Mouse (Mus musculus) heart, adult 2 months (tissue): ENCODE measurements around the gene Vat1l. TPM values are rescaled to one million over a fixed set of nuclear protein-coding genes. Genes with fewer than 3 reads are reported as not detected.

Experiments
- DNase-seq, 2 experiments: peaks; one replicate each; pipeline ENCODE4 v3.0.0; 2021
- H3K27ac ChIP-seq: fragments of 200-600 bp; 2 replicates; pipeline ENCODE4 v1.8.1; 2022
- H3K27me3 ChIP-seq: fragments of 200-500 bp; 2 replicates; pipeline ENCODE4 v1.6.1; 2012; ENCODE audit warnings: mild to moderate bottlenecking, low read length, inconsistent platforms, mixed read lengths; ENCODE audit not compliant: control insufficient read depth, insufficient read depth
- H3K36me3 ChIP-seq: fragments of 200-500 bp; 2 replicates; pipeline ENCODE4 v1.6.1; 2012; ENCODE audit warnings: low read length, inconsistent platforms; ENCODE audit not compliant: control insufficient read depth, insufficient read depth
- H3K4me1 ChIP-seq: fragments of 200-500 bp; 2 replicates; pipeline ENCODE4 v1.6.1; 2011; ENCODE audit warnings: low read length; ENCODE audit not compliant: control insufficient read depth, insufficient read depth
- H3K4me3 ChIP-seq: fragments of 200-600 bp; 2 replicates; pipeline ENCODE4 v1.8.1; 2022
- H3K79me2 ChIP-seq: fragments of 200-500 bp; replicated peaks from 2 replicates; pipeline ENCODE4 v1.6.1; 2012; ENCODE audit warnings: mild to moderate bottlenecking, inconsistent platforms, low read length, moderate library complexity, mixed read lengths; ENCODE audit not compliant: control insufficient read depth, insufficient read depth
- H3K9ac ChIP-seq: fragments of 200-500 bp; 2 replicates; pipeline ENCODE4 v1.6.1; 2012; ENCODE audit warnings: low read depth, mild to moderate bottlenecking, control low read depth, inconsistent platforms, low read length, mixed read lengths
- CTCF ChIP-seq: fragments of 200-600 bp; IDR thresholded peaks from 2 replicates; pipeline ENCODE4 v1.8.1; 2022; ENCODE audit warnings: antibody characterized with exemption, mild to moderate bottlenecking, moderate library complexity
- EP300 ChIP-seq: fragments of 200-500 bp; IDR thresholded peaks from 2 replicates; pipeline ENCODE4 v1.6.1; 2011; ENCODE audit warnings: low read depth, low read length, control low read depth; ENCODE audit not compliant: insufficient read depth
- POLR2A ChIP-seq: fragments of 200-500 bp; IDR thresholded peaks from 2 replicates; pipeline ENCODE4 v1.6.1; 2011; ENCODE audit warnings: mild to moderate bottlenecking, low read depth, low read length, control low read depth; ENCODE audit not compliant: insufficient read depth
- WGBS: fragments of 180-500 bp; shearing (Covaris S2); methylation state at CpG from one replicate; pipeline ENCODE4 v1.1.7; 2018; 5-methylcytosine and 5-hydroxymethylcytosine counted together
- intact Hi-C: fragments of 180-260 bp; cut with DNase I; formaldehyde crosslinking; loops from one replicate; pipeline ENCODE4 v1.15.1; 2025
- polyA plus RNA-seq: library from polyadenylated mRNA; depleted of rRNA; stranded (reverse); fragments of >200 nt; gene quantifications from 2 replicates; pipeline ENCODE4 v1.2.3, GENCODE M21; 2012
- total RNA-seq, 2 experiments: library from RNA; stranded (reverse); gene quantifications; 2 replicates each; pipeline ENCODE4 v1.2.3; 2021

The Vat1l gene
- total and polyA plus RNA-seq, 3 experiments = 0.05 to 1.2 (median 0.30) TPM

GRCm38 (mm10) chr8:114390465-114391254, 185.2 kb downstream of the Vat1l start:
- Histone ChIP-seq H3K36me3 (no peaks in the 10 kb centered on the region), H3K27ac (no peak overlapping the region), H3K27me3 (no peaks in the 10 kb centered on the region), H3K9ac (no peak overlapping the region), H3K4me3 (no peak overlapping the region), H3K79me2 (no peaks in the 10 kb centered on the region), H3K4me1 (no peaks in the 10 kb centered on the region)
- no peak for DNase-seq
- TF ChIP-seq CTCF = peak; percentile 65
- TF ChIP-seq EP300 = no peak
- intact Hi-C loops = no loop called here
- 51% methylated on average over 12 of the region's 13 CpGs for WGBS

- Histone ChIP-seq H3K36me3 (no peaks in the 10 kb centered on the region), H3K79me2 (no peaks in the 10 kb centered on the region), H3K27ac (no peak overlapping the region), H3K9ac (no peak overlapping the region), H3K4me3 (no peak overlapping the region), H3K4me1 (no peaks in the 10 kb centered on the region), H3K27me3 (no peaks in the 10 kb centered on the region)
- no peak for DNase-seq
- 73% methylated on average over 5 of the region's 5 CpGs for whole genome bisulfite sequencing
- intact Hi-C loops = no loop called here
- TF ChIP-seq CTCF (no peak), POLR2A (no peak), EP300 (no peak)
Measured at GRCm38 (mm10) chr8:114398326-114398725, 192.9 kb downstream of the Vat1l start.

- no peak for DNase-seq
- intact Hi-C loops = no loop called here
- Histone ChIP-seq H3K4me1 (no peaks in the 10 kb centered on the region), H3K9ac (no peak overlapping the region), H3K36me3 (no peaks in the 10 kb centered on the region), H3K4me3 (no peak overlapping the region), H3K27me3 (no peaks in the 10 kb centered on the region), H3K27ac (no peak overlapping the region), H3K79me2 (no peaks in the 10 kb centered on the region)
- 94% methylated on average over 5 of the region's 5 CpGs for WGBS
- TF ChIP-seq POLR2A (no peak), EP300 (no peak), CTCF (no peak)
Measured at GRCm38 (mm10) chr8:114399273-114399672, 193.9 kb downstream of the Vat1l start.

- intact Hi-C loops = no loop called here
- 72% methylated on average over 7 of the region's 7 CpGs for WGBS
- TF ChIP-seq CTCF (no peak), EP300 (no peak), POLR2A (no peak)
- Histone ChIP-seq H3K27ac (no peak overlapping the region), H3K36me3 (no peaks in the 10 kb centered on the region), H3K4me1 (no peaks in the 10 kb centered on the region), H3K79me2 (no peaks in the 10 kb centered on the region), H3K9ac (no peak overlapping the region), H3K4me3 (no peak overlapping the region), H3K27me3 (no peaks in the 10 kb centered on the region)
- no peak for DNase-seq
Measured at GRCm38 (mm10) chr8:114401679-114402078, 196.3 kb downstream of the Vat1l start.

GRCm38 (mm10) chr8:114411421-114411820, 206.0 kb downstream of the Vat1l start:
- Histone ChIP-seq H3K9ac (no peak overlapping the region), H3K4me3 (no peak overlapping the region), H3K79me2 (no peaks in the 10 kb centered on the region), H3K36me3 (no peaks in the 10 kb centered on the region), H3K4me1 (no peaks in the 10 kb centered on the region), H3K27ac (no peak overlapping the region), H3K27me3 (no peaks in the 10 kb centered on the region)
- DNase-seq = no peak
- no peak for TF ChIP-seq POLR2A
- TF ChIP-seq EP300 = no peak
- no peak for TF ChIP-seq CTCF
- intact Hi-C loops = no loop called here
- 70% methylated on average over 3 of the region's 3 CpGs for WGBS

GRCm38 (mm10) chr8:114417786-114418185, 212.4 kb downstream of the Vat1l start, which contains the start of gene Clec3a:
Gene Clec3a (plus strand): TSS chr8:114418086.
- no peaks in the 10 kb centered on the region for H3K79me2 ChIP-seq
- H3K4me1 ChIP-seq = no peaks in the 10 kb centered on the region
- H3K36me3 ChIP-seq = no peaks in the 10 kb centered on the region
- no peak within 1 kb of the TSS for H3K27ac ChIP-seq
- intact Hi-C loops = no loop called here
- no peak for DNase-seq
- no peaks in the 10 kb centered on the region for H3K27me3 ChIP-seq
- no peak within 1 kb of the TSS for H3K9ac ChIP-seq
- no peak within 1 kb of the TSS for H3K4me3 ChIP-seq
- 73% methylated on average over 8 of the region's 8 CpGs for WGBS
- TF ChIP-seq EP300 (no peak), POLR2A (no peak), CTCF (no peak)
